Mouse (Mus musculus): ENCODE results near the gene Cox17.

Gene Cox17

DNA sequence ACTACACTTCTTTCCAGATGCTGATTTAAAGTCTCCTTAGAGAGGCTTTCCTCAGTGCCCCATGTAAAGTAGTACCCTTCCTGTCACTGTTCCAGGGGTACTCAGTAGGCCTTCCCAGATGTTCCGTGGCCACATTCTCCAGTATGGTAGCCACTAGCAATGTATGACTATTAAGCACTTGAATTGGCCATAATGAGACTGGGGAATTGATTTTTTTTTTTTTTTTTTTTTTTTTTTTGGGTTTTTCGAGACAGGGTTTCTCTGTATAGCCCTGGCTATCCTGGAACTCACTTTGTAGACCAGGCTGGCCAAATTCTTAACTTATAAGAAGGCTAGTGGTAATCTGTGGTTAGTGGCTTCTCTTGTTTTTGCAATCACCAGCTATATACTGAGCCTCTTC, 3.1 kb downstream of the Cox17 start:
- DNase-seq (ENCODE audit: low read depth, low spot score): no peak

DNA sequence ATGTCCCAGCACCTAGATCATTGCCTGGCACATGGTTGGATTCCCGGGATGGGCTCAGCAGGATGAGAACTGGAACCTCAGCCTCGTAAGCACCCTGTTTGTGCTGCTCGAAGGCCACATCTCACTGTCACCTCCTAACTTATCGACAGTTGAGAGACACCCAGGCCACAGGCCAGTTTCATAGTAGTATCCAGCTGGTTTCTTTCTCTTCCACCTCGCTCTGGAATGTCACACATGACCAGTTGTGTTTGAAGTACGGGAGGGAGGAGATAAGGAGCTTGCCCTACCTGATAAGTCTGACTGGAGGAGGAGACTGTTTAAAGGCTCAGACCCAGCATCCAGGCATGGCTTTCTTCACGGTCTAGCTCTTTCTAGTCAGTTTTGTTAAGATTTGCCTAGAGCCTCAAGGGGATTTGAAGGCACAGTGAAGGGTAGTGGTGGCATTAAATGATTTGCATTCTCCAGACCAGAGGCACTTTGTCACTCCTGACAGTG, 3.6 kb downstream of the Cox17 start:
- no peak for DNase-seq (ENCODE audit: low read depth, low spot score)

DNA sequence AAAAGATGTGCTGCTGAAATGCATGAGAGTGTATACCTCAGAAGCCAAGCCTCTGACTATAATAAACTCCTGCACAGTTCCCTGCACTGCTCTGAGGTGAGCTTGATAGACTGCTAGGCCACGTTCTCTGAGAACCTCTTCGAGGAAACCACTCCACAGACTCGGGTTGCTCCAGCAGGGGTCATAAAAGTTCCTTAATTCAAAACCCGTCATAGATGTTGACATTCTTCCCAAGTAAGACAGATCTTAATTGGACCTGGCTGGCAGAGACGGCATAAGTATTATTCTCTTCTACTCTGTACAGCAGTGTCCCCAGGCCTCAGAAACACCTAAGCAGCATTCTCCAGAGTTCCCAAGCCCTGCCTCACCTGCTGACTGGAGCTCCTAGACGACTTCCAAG, 4.1 kb downstream of the Cox17 start:
- no peak for DNase-seq (ENCODE audit: low read depth, low spot score)

DNA sequence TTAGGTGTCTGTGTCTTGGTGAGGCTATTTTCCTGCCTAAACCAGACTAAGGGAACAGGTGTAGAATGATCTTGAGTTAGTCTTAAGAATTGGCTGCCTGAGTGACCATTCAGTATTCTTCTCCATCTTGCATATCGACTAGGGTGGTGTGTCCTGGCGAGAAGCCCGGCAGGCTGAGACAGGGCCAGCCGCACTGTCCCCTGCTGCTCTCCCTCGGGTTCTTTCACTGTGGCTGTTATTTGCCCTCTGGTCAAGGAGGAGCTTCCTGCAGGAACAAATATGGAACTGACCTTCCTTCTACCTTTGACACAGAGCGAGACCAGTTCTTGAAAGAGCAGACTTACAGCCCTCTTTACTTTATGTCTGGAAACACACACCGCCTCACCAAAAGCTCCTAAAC, 5.2 kb downstream of the Cox17 start:
- DNase-seq (ENCODE audit: low read depth, low spot score): no peak

DNA sequence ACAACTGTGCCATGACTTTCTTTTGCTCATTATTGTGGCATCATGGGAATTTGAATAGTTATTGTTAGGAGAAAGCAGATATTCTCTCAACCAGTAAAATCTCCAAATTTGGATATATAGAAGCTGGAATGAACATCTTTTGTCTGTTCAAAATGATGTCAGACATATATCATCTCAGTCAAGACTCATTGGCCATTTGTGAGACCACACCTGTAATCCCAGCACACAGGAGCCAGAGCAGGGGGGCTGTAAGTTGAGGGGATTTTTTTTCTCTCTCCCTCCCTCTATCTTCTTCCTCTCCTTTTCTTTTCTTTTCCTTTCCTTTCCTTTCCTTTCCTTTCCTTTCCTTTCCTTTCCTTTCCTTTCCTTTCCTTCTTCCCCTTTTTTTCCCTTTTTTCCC, 6.1 kb downstream of the Cox17 start:
- DNase-seq (ENCODE audit: low read depth, low spot score): no peak

DNA sequence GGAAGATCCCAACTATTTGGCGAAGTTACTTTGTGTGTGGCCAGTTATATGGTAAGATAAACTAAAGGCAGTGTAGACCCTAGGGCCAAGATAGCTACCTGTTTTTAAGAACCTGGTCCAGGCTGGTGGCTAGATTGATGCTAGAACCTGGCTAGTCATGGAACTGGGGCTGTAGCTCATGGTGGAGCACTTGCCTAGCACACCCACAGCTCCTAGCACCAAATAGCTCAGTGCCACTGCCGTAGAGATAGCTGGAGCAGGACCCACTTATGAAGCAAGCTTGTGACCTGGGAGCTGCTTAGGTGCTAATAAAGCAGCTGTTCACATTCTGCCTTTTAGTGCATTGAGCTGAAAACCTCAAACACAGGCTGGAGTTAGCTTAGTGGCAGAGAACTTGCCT, 6.9 kb downstream of the Cox17 start:
- no peak for DNase-seq (ENCODE audit: low read depth, low spot score)

DNA sequence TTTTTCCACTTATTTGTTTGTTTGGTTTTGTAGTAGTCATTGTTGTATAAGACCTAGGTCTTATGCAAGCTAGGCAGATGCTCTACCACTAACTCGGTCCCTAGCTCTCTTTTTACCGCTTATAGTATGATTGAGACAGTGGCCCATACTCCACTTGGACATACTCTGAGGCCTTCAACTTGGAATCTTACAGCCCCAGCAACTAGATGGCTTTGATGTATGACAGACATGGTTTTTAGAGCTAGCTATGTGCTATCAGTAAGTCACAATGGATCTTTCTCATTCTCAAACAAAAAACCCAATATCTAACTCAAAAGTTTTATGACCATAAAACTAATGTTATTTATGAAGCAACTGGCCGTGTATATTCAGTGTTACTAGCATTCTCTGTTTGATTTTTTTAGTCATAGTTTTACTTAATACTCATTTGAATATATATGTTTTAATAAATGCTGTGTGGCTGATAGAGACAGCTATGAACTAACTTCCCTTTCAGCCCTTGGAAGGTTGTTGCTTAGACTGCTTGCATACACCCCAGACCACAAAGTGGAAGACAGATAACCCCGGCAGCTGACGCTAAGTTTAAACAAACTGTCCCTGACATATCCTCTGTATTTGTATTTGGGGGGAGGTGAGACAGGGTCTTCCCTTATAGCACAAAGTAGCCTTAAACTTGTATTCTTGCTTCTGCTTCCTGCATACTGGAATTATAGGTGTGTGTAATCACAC, 7.6 kb downstream of the Cox17 start:
- DNase-seq (ENCODE audit: low read depth, low spot score): no peak

DNA sequence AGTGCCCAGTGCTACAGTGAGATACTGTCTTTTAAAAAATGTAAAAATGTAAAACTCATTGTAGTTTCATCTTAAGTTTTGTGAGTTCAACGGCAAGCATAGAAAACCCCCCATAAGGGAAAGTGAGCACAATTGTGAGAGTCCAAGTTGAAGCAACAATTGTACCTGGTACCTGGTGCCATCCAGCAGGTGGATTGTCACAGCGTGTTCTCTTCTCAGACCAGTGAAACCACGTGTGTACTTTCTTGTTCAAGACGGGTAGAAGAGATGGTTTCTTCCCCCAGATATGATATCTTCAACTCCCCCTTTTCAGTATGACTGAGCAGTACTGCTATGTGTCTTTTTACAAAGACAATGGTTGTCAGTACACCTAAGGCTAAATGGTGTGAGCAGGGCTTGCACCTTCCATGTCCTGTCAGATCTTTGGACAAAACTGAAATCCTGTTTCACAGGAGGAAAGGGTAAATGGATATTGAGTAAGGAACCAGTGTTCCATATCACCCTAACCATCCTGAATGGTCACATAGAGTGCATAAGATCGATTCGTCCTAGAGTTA, 11.5 kb downstream of the Cox17 start:
- DNase-seq (ENCODE audit: low read depth, low spot score): no peak

DNA sequence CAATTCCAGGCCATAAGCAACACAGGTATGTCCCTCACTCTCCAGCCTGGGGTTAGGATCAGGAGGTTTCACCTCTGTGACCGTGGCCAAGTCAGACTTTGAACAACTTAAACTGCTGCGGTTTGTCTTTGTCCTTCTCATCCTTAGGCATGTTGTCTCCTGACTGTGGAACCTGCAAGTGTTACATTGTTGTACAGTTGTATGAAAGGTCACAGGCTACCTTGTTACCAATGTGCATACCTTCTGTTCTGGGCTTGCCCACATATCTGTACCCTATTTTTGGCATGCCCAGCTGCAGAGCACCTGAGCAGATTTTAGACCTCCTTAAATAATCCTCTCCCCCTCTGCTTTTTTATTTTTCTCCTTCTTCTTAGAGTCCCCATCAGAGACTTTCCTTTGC, 12.4 kb downstream of the Cox17 start:
- DNase-seq (ENCODE audit: low read depth, low spot score): no peak

DNA sequence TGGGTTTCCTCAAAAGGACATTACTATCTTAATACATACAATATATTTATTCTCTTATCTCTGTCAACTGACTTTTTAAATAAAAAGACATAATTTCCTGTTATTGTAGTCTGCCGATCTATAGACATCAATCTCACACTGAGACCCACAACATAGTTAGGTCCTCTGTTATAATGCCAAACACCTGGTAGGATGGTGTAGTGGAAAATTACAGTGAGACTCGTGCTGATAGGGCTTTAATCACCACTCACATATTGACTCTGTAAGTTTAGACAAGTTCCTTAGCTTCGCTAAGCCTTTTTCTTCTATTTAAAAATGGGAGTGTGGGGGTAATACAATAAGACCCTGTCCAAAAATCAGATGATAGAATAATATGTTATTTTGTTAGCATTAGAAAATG, 13.1 kb downstream of the Cox17 start:
- no peak for DNase-seq (ENCODE audit: low read depth, low spot score)

DNA sequence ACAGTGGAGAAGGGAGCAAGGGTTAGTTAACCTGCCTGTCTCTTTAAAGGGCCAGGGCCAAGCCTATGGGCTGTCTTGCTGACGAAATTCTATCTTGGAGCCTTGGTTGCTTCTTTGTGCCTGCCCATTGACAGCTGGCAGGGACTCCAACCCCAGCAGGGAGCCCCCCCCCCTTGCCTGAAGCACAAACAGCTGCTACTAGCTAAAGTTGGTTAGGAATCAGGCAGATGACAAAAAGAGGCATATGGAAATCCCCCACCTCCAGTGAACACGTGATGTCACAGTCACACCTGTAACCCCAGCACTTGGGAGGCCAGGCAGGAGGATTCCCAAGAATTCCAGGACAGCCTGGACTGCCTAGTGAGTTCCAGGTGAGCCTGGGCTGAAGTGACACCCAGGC, 13.5 kb downstream of the Cox17 start:
- DNase-seq (ENCODE audit: low read depth, low spot score): no peak

DNA sequence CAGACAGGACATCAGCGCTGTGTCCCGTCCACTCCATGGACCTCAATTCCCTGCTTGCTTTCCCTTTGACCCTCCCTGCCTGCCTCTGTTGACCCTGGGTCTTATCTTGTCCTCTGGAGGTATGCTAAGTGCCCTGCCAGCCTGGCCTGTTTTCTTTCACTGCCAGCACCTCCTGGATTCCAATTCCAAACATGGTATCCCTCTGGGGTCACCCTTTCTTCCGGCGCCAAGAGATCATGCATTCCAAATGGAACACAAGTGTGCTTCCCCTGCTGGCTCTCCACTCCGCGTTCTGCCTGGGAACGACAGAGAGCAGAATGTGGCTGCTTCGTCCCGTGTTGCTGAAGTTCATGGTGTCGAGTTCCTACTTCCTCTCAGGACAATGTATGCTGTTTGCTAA, 15.1 kb downstream of the Cox17 start, which contains the start of gene Popdc2:
Gene Popdc2 (plus strand): TSS at position 277 of the 400 bp plus-strand sequence.
- no peak for DNase-seq (ENCODE audit: low read depth, low spot score)

DNA sequence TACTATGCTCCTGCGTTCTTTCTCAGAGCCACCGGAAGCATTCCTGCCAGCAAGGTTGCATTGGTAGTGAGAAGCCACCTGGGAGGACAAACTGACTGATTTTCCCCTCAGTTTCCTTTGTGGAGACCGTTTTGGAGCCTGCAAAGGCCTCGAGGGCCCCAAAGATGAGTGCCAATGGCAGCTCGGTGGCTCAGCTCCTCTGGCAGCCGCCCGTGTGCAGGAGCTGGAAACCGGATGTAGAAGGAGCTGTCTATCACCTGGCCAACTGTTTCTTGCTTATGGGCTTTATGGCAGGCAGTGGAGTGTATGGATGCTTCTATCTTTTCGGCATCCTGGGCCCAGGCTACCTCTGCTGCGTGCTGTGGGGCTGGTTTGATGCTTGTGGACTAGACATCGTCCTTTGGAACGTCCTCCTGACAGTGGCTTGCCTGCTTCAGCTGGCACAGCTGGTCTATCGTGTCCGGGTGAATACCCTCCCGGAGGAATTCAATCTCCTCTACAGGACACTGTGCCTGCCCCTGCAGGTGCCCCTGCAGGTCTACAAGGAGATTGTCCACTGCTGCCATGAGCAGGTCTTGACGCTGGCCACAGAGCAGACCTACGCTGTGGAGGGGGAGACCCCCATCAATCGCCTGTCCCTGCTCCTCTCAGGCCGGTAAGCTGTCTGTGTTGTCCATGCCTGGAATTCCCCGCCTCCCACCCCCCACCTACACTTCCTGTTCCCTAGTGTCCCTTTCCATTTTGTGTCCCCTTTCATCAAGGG, 15.9 kb downstream of the Cox17 start:
- DNase-seq (ENCODE audit: low read depth, low spot score): no peak

DNA sequence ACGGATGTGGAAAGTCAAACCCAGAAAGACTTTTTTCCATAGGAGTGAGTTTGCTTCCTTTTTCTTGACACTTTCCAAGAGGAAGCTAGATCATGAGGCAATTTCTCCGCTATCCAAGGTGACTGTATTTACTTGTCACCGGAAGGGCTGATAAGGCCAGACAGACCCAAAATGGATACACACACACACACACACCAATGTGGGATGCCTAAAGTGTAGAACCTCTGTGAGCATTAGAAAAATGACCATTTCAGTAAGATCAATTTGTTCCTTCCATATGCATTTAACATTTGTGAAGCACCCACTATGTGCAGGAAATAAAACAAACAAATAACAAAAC, 16.4 kb downstream of the Cox17 start:
- DNase-seq (ENCODE audit: low read depth, low spot score): no peak

DNA sequence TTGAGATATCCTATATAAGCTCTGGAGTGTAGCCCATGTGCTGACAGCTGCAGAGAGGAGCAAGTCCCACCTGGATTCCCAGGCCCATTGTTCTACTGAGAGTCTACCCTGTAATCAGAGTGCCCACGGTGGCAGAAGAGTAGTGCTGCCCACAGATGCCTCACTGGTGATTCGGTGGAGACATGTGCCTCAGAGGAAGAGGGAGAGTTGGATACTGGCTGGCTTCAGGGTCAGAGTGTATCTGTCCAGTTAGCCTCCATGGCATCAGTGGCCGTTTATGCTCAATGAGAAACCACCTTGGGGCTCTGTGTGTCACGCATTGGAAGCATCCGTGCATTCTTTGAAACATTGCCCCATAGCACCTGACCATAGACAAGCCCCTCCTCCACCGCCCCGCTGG, 16.9 kb downstream of the Cox17 start:
- no peak for DNase-seq (ENCODE audit: low read depth, low spot score)

DNA sequence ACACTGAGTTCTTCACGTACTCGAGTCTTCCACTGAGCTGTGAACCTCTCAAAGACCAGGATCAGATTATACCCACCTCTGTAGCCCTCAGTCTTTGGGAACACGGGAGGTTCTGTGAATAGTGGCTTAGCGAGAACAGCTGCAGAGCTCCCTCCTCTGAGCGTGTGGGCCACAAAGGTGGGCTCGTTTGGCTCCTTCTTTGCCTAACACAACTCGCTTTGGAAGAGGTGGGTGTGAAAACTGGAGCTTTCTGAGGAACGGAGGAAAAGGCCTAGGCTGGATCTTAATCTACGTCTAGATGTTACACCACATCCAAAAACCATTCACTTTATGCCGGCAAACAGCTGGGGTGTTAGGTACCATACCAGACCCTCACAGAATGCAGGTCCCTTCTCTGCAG, 18.6 kb downstream of the Cox17 start:
- no peak for DNase-seq (ENCODE audit: low read depth, low spot score)

DNA sequence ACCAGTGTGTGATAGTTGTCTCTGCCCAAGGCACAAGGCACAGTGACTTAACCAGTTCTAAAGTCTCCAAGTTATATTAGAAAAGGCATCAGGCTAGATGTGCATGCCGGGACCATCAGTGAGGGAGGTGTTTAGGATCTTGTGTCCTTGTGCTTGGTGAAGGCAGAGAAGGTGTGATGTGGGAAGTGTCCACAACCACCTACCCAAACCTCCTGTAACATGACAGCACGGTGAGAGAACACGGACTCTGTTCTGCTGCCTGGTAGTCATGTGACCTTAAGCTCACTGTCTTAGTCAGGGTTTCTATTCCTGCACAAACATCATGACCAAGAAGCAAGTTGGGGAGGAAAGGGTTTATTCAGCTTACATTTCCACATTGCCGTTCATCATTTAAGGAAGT, 19.4 kb downstream of the Cox17 start:
- DNase-seq (ENCODE audit: low read depth, low spot score): no peak

DNA sequence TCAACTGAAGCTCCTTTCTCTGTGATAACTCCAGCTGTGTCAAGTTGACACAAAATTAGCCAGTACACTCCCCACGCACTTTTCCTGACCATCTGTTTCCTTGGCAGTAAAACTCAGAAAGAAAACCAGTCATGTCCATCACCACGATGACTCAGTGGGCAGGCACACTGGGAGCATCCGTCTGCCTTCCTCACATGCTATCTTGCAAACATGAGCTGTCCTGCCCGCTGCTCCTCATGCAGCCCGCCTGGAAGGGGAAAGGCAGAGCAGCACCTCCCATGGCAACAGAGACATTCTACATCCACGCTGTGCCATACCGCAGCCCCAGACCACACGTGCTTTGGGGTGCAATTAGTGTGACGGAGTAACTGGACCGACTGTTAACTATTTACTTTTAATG, 21.5 kb downstream of the Cox17 start:
- DNase-seq (ENCODE audit: low read depth, low spot score): no peak

DNA sequence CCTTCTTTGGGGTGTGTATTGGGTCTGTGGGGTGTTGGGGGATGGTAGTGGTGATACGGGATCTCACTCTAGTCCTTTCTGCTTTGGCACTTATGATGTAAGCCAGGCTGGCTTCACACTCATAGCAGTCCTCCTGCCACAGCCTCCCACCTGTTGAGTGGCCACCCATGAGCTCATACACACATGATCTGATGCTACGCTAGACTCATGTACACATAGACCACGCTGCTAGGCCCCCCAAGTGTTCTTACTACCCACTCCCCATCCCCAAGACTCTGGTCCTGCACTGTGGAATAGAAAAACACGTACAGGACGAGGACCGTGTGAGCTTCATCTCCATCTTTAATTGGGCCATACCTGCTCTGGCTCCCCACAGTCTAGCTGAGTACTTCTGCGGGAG, 22.2 kb downstream of the Cox17 start:
- DNase-seq (ENCODE audit: low read depth, low spot score): no peak

DNA sequence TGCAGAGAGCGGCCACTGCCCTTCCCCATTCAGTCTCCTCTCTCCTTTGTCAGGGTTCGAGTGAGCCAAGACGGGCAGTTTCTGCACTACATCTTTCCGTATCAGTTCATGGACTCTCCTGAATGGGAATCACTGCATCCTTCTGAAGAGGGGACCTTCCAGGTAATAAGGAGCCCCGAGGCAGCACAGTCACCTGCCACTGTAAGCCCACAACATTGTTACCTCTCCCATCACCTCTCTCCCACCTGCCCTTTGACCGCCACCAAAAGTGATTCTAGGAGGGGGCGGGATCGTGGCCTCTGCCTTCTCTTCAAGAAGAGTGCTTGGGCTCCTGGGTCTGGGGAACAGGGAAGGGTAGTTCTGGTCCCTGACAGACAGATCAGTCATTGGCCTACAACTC, 22.6 kb downstream of the Cox17 start:
- no peak for DNase-seq (ENCODE audit: low read depth, low spot score)

DNA sequence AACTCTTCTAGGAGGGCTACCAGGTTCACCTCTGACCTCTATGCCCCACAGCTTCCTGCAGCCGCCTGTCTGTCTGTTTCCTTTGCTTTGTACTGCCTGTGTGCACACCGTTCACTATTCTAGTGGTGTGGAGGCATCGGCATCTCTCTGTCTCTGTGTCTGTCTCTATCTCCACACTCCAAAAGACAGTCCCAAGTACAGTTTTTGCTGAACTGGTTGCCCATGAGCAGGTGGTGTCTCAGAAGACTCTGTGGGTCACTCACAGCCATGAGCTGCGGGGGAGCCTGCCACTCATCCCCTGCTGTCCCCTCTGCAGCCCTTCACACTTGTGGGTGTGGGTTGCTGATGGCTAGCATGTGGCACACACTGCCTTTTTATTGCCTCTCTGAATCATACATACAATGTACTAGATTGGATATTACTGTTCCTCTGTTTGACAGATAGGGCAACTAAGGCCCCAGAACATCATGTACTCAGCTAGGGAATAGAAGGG, 23.2 kb downstream of the Cox17 start:
- no peak for DNase-seq (ENCODE audit: low read depth, low spot score)

DNA sequence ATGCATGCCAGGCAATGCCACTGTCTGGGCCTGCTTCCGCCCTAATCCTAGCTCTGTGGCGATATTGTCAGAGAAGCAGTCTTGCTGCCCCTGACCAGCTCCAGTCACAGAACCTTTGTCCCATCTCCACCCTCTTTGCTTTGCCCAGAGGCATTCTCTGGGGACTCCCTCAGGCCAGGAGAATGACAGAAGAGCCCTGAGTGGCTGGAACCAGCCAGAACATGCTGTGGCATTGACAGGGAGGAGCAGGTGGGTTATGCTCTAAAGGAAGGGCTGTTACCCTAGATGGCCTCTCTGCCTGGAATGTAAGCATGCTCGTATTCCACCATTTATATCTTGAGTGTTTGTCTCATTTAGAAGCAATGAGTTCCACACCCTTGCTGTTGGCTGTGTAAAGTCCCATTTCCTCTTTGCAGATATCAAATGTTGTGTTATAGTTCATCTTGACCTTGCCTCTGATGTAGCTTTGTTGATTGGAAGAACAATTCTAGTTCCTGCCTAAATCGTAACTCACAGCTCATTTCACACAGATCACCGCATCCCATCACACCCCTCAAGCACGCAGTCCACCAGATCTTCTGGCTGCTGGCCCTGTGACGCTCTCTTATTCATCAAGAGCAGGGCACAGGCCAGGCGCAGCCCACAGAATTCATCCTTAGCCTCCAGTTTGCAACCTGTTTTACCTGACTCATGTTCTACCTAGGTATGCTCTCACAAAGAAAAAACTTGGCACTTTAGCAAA, 24.0 kb downstream of the Cox17 start:
- DNase-seq (ENCODE audit: low read depth, low spot score): no peak

Data from brain, embryonic 18.5 days (tissue).